Mouse (Mus musculus) bone marrow macrophage, adult 2 months (primary cell): ENCODE data around the gene Zfp637. TPM values are rescaled to one million over a fixed set of nuclear protein-coding genes. Genes with fewer than 3 reads are reported as not detected.
"Not testable (repeated sequence)": the region's sequence is repeated elsewhere in the genome, so short reads cannot be mapped to it uniquely, and the experiment has no call there.

Source experiments
- H3K27ac ChIP-seq: 2 replicates; pipeline ENCODE4 v1.5.1; 2012; ENCODE audit warnings: low read depth, low read length; ENCODE audit not compliant: insufficient read depth
- H3K4me1 ChIP-seq: 2 replicates; pipeline ENCODE4 v1.6.1; 2012; ENCODE audit warnings: low read length; ENCODE audit not compliant: control insufficient read depth, insufficient read depth
- H3K4me3 ChIP-seq: 2 replicates; pipeline ENCODE4 v1.5.1; 2012; ENCODE audit warnings: mild to moderate bottlenecking, low read length, moderate library complexity; ENCODE audit not compliant: insufficient read depth
- CTCF ChIP-seq: IDR thresholded peaks from 2 replicates; pipeline ENCODE4 v1.5.1; 2012; ENCODE audit warnings: low read depth, mild to moderate bottlenecking, low read length, moderate library complexity
- POLR2A ChIP-seq: IDR thresholded peaks from 2 replicates; pipeline ENCODE4 v1.6.1; 2012; ENCODE audit warnings: mild to moderate bottlenecking, low read depth, low read length, borderline replicate concordance
- polyA plus RNA-seq: library from polyadenylated mRNA; stranded (reverse); fragments of >200 nt; gene quantifications from 2 replicates; pipeline ENCODE4 v1.2.4, GENCODE M21; 2012; ENCODE audit not compliant: missing spikeins, insufficient read depth, insufficient read length

Gene Zfp637
- polyA plus RNA-seq, 1 experiment: 20.6 TPM

GRCm38 (mm10) chr6:117825369-117825768 is 15.6 kb upstream of the Zfp637 start:
- H3K27ac ChIP-seq: no peak overlapping the region
- no peak overlapping the region for H3K4me3 ChIP-seq
- no peaks in the 10 kb centered on the region for H3K4me1 ChIP-seq
- TF ChIP-seq CTCF (peak; percentile 82), POLR2A (no peak)

GRCm38 (mm10) chr6:117828273-117828672 is 12.7 kb upstream of the Zfp637 start:
- H3K4me3 ChIP-seq: no peak overlapping the region

GRCm38 (mm10) chr6:117841511-117841955 is 553 bp downstream of the Zfp637 start:
- Histone ChIP-seq H3K27ac (peak overlapping the region; percentile 40), H3K4me3 (peak overlapping the region; percentile 72), H3K4me1 (peaks cover 8% of the 10 kb centered on the region; the same call in 1 of the 2 replicates)
- TF ChIP-seq POLR2A: no peak
- TF ChIP-seq CTCF: no peak

More at GRCm38 (mm10) chr6:117828273-117828672, 12.7 kb upstream of the Zfp637 start:
- Histone ChIP-seq H3K4me1 (no peaks in the 10 kb centered on the region), H3K27ac (no peak overlapping the region)
- TF ChIP-seq CTCF (peak; percentile 89), POLR2A (no peak)

- Histone ChIP-seq H3K4me3 (no peak overlapping the region), H3K27ac (no peak overlapping the region), H3K4me1 (peaks cover 8% of the 10 kb centered on the region; the same call in 1 of the 2 replicates)
- TF ChIP-seq CTCF: no peak
- no peak for TF ChIP-seq POLR2A
These were observed 3.6 kb downstream of the Zfp637 start for GRCm38 (mm10) chr6:117844597-117844996.

GRCm38 (mm10) chr6:117846671-117847070 is 5.7 kb downstream of the Zfp637 start:
- H3K4me1 ChIP-seq, H3K4me3 ChIP-seq, H3K27ac ChIP-seq: not testable (repeated sequence)

GRCm38 (mm10) chr6:117847772-117848171 is 6.8 kb downstream of the Zfp637 start:
- no peak for TF ChIP-seq CTCF
- no peak for TF ChIP-seq POLR2A
- Histone ChIP-seq H3K27ac (no peak overlapping the region), H3K4me1 (peaks cover 3% of the 10 kb centered on the region; the same call in 1 of the 2 replicates), H3K4me3 (no peak overlapping the region)

- H3K4me1 ChIP-seq: no peaks in the 10 kb centered on the region
- TF ChIP-seq POLR2A: no peak
- no peak for TF ChIP-seq CTCF
- no peak overlapping the region for H3K4me3 ChIP-seq
- H3K27ac ChIP-seq: no peak overlapping the region
These were observed 7.6 kb downstream of the Zfp637 start for GRCm38 (mm10) chr6:117848577-117848976.

- H3K4me3 ChIP-seq: no peak overlapping the region
- H3K4me1 ChIP-seq: no peaks in the 10 kb centered on the region
- TF ChIP-seq POLR2A: no peak
- TF ChIP-seq CTCF: no peak
These were observed 10.8 kb downstream of the Zfp637 start for GRCm38 (mm10) chr6:117851747-117852146.

GRCm38 (mm10) chr6:117857990-117858389 is 17.0 kb downstream of the Zfp637 start:
- H3K4me3 ChIP-seq: no peak overlapping the region
- TF ChIP-seq CTCF: no peak

More at GRCm38 (mm10) chr6:117851747-117852146, 10.8 kb downstream of the Zfp637 start:
- H3K27ac ChIP-seq: no peak overlapping the region

GRCm38 (mm10) chr6:117861848-117862247 is 20.9 kb downstream of the Zfp637 start, which contains the start of gene Zfp239:
Gene Zfp239 (plus strand): TSS chr6:117862100.
- TF ChIP-seq POLR2A: no peak
- no peak for TF ChIP-seq CTCF
- Histone ChIP-seq H3K4me3 (peak within 1 kb of the TSS; percentile 91), H3K27ac (no peak within 1 kb of the TSS), H3K4me1 (0 out of 2 replicates have a peak, but pooled peaks cover 3% of the 10 kb centered on the region)

More at GRCm38 (mm10) chr6:117857990-117858389, 17.0 kb downstream of the Zfp637 start:
- Histone ChIP-seq H3K27ac (no peak overlapping the region), H3K4me1 (no peaks in the 10 kb centered on the region)

GRCm38 (mm10) chr6:117862465-117862864 is 21.5 kb downstream of the Zfp637 start:
- Histone ChIP-seq H3K4me1 (0 out of 2 replicates have a peak, but pooled peaks cover 3% of the 10 kb centered on the region), H3K27ac (no peak overlapping the region), H3K4me3 (no peak overlapping the region)
- no peak for TF ChIP-seq CTCF
- TF ChIP-seq POLR2A: no peak
